Mouse (Mus musculus): ENCODE measurements around the gene Ceacam20. TPM values are rescaled to one million over a fixed set of nuclear protein-coding genes. Genes with fewer than 3 reads are reported as not detected.

Gene Ceacam20
- polyA plus RNA-seq (2012): not detected in 2 replicates

DNA sequence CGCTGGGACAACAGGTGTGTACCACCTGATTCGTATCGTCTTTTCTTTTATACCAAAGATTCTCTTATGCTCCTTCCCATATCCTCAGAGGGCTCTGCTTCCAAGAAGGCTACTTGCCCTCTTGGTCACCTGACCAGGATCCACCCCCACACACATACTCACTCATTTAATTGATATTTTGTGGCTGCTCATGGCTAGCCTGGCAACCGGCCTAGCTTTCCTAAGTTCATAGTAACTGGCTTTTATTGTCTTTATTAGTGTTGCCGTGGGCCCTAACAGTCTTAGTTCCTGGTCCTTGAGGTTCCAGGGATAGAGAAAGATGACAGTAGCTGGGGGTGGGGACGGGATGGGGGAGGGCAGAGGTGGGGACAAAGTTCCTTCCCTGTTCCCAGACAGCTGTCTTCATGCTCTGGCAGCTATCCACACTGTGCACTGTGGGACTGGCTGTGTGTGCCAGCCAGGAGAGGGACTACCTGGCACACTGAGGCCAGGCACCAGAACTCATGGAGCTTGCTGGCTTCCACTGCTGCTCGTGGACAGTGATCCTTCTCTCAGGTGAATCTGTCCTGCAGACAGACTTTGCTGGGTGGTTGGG lies at the start of gene Ceacam20:
Ceacam20 (plus strand) TSS at position 428 of the 595 bp plus-strand sequence.

DNA sequence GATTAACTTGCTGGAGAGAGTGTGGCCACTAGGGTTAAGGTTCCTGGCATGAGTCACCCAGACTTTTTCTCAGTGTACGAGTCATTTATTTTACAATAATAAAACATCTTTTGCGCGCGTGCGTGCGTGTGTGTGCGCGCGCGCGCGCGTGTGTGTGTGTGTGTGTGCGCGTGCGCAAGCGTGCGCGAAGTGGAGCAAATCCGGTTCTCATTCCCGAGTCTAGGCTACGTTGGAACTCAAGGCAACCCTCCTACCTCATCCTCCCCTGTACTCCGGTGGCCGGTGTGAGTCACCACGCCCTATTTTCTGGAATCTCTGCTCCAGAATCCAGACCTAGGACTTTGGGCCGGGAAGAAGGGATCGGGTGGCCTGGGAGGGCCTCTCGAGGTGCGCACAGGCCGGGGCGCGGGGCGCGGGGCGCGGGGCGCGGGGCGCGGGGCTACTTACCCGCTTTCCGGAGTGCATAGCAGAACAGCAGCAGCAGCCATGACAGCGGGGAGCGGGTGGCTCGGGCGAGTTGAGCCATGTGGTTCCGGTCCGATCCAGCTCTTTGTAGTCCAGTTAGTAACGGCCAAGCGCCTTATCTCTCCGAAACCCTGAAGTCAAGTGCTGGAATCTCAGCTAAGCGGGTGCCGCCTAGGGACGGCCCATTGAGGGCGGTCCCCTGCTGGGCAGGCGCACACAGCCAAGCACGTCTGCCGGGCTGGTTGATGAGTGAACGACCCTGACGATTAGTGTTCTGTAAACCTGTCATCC lies 44.5 kb upstream of the Ceacam20 start, which contains the start of gene Pvr:
Pvr (minus strand) TSS at position 655 of the 756 bp plus-strand sequence.

DNA sequence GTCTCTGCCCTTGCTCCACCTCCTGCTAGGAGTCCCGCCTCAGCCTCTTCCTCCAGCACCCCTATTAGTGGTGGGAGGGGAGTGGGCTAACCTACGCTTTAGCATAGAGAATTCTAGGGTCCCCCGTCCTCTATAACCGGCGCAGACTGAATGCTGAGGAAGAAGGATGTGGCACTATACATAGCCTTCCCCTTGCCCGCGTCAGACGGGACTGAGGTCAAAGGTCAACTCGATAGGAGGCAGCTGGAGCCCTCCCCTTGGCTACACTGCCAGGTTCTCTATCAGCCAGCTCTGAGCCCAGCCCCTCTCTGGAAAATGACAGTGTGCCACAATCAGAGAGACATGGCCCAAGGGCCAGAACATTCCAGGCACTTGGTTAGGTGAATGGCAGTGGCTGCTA lies 14.6 kb upstream of the Ceacam20 start, which contains the start of gene Igsf23:
Igsf23 (minus strand) TSS at position 168 of the 400 bp plus-strand sequence.

DNA sequence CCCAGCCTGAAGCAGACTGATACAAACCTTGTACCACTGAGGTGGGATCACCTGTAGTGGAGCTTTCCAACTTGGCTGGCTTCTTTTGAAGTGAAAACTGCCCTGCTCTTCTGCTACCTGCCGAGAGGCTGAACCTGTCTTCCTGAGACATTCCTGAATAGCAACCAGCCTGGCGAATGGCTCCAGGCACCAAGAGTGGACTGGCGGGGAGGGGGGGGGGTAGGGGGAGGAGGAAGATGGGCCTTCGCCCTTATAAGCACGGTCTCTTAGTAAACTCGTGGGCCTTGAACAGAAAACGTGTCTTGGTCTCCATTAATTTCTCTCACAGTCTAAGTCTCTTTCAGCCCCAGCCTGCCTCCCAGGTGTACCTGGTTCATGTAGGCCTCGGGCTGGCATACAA lies 26.0 kb downstream of the Ceacam20 start, which contains the start of gene Nlrp9b:
Nlrp9b (plus strand) TSS at position 301 of the 400 bp plus-strand sequence.

Other genes starting within 250 kb of the Ceacam20 start
- gene Tomm40, start 250.0 kb upstream of the Ceacam20 start, polyA plus RNA-seq (2012): 221 and 229 TPM in 2 replicates
- 3.4 and 5.9 TPM in 2 replicates for gene Nectin2, start 214.9 kb upstream of the Ceacam20 start, polyA plus RNA-seq (2012)
- gene Bcam, start 194.4 kb upstream of the Ceacam20 start, polyA plus RNA-seq (2012): 0.26 and 0.36 TPM in 2 replicates
- gene Cblc, start 168.6 kb upstream of the Ceacam20 start, polyA plus RNA-seq (2012): not detected in 2 replicates
- gene Bcl3, start 142.6 kb upstream of the Ceacam20 start, polyA plus RNA-seq (2012): 61.6 and 97.1 TPM in 2 replicates
- gene Gm19345, start 113.4 kb upstream of the Ceacam20 start, polyA plus RNA-seq (2012): not detected in 2 replicates
- 0.83 and 1.3 TPM in 2 replicates for gene Ceacam16, start 104.1 kb upstream of the Ceacam20 start, polyA plus RNA-seq (2012)
- not detected in 2 replicates for gene Ceacam19, start 77.4 kb upstream of the Ceacam20 start, polyA plus RNA-seq (2012)
- gene Pvr, start 44.3 kb upstream of the Ceacam20 start, polyA plus RNA-seq (2012): 1.8 and 1.9 TPM in 2 replicates
- 0.04 TPM in 1 of 2 replicates, not detected in the other for gene Igsf23, start 14.7 kb upstream of the Ceacam20 start, polyA plus RNA-seq (2012)
- not detected in 2 replicates for gene Nlrp9b, start 26.1 kb downstream of the Ceacam20 start, polyA plus RNA-seq (2012)
- gene Vmn1r91, start 134.3 kb downstream of the Ceacam20 start, polyA plus RNA-seq (2012): not detected in 2 replicates
- gene Gm16442, start 157.2 kb downstream of the Ceacam20 start, polyA plus RNA-seq (2012): not detected in 2 replicates
- not detected in 2 replicates for gene Vmn1r93, start 173.7 kb downstream of the Ceacam20 start, polyA plus RNA-seq (2012)
- gene Vmn1r94, start 203.0 kb downstream of the Ceacam20 start, polyA plus RNA-seq (2012): not detected in 2 replicates
- gene Vmn1r95, start 228.3 kb downstream of the Ceacam20 start, polyA plus RNA-seq (2012): not detected in 2 replicates
- gene Gm6164, start 240.2 kb downstream of the Ceacam20 start, polyA plus RNA-seq (2012): not detected in 2 replicates